Mouse (Mus musculus): Measurements from ENCODE around the gene Rbms1. TPM values are rescaled to one million over a fixed set of nuclear protein-coding genes. Genes with fewer than 3 reads are reported as not detected.

The Rbms1 gene
- polyA plus RNA-seq, 1 experiment from 2014 or later, result 47.8 TPM

- no peak overlapping the region for H3K4me2 ChIP-seq
- no peaks in the 10 kb centered on the region for H3K9me3 ChIP-seq (replicated peaks)
- no peak overlapping the region for H3K27ac ChIP-seq (replicated peaks)
- no peak for ATAC-seq (ENCODE audit: insufficient read depth)
- 65% methylated on average over 5 of the region's 5 CpGs for WGBS (ENCODE audit: insufficient replicate concordance)
- H3K9ac ChIP-seq, result no peak overlapping the region
- no peaks in the 10 kb centered on the region for H3K27me3 ChIP-seq
- peaks cover 12% of the 10 kb centered on the region; the same call in 1 of the 2 replicates for H3K4me1 ChIP-seq (replicated peaks)
- no peak overlapping the region for H3K4me3 ChIP-seq (replicated peaks)
- H3K36me3 ChIP-seq (replicated peaks), result no peaks in the 10 kb centered on the region
Measured at GRCm38 (mm10) chr2:60827152-60827428, 135.9 kb downstream of the Rbms1 start.

- Histone ChIP-seq H3K4me3 (replicated peaks) (no peak overlapping the region), H3K4me1 (replicated peaks) (peaks cover 14% of the 10 kb centered on the region; the same call in 1 of the 2 replicates), H3K9ac (no peak overlapping the region), H3K27ac (replicated peaks) (no peak overlapping the region), H3K36me3 (replicated peaks) (no peaks in the 10 kb centered on the region), H3K27me3 (no peaks in the 10 kb centered on the region), H3K4me2 (no peak overlapping the region), H3K9me3 (replicated peaks) (no peaks in the 10 kb centered on the region)
- ATAC-seq (ENCODE audit: insufficient read depth), result no peak
- 76% methylated on average over 11 of the region's 11 CpGs for WGBS (ENCODE audit: insufficient replicate concordance)
Measured at GRCm38 (mm10) chr2:60826406-60827151, 136.4 kb downstream of the Rbms1 start.

GRCm38 (mm10) chr2:60825690-60826089, 137.3 kb downstream of the Rbms1 start:
- Histone ChIP-seq H3K9ac (no peak overlapping the region), H3K4me2 (no peak overlapping the region), H3K4me3 (replicated peaks) (no peak overlapping the region), H3K27me3 (no peaks in the 10 kb centered on the region), H3K4me1 (replicated peaks) (peaks cover 13% of the 10 kb centered on the region; the same call in 1 of the 2 replicates), H3K36me3 (replicated peaks) (no peaks in the 10 kb centered on the region), H3K9me3 (replicated peaks) (no peaks in the 10 kb centered on the region), H3K27ac (replicated peaks) (no peak overlapping the region)
- 72% methylated on average over 4 of the region's 4 CpGs for WGBS (ENCODE audit: insufficient replicate concordance)
- no peak for ATAC-seq (ENCODE audit: insufficient read depth)

- WGBS (ENCODE audit: insufficient replicate concordance), result 64% methylated on average over 3 of the region's 3 CpGs
- Histone ChIP-seq H3K9ac (no peak overlapping the region), H3K27me3 (no peaks in the 10 kb centered on the region), H3K4me1 (replicated peaks) (peaks cover 7% of the 10 kb centered on the region; the same call in 1 of the 2 replicates), H3K4me3 (replicated peaks) (no peak overlapping the region), H3K27ac (replicated peaks) (no peak overlapping the region), H3K9me3 (replicated peaks) (no peaks in the 10 kb centered on the region), H3K4me2 (no peak overlapping the region), H3K36me3 (replicated peaks) (no peaks in the 10 kb centered on the region)
- no peak for ATAC-seq (ENCODE audit: insufficient read depth)
Measured at GRCm38 (mm10) chr2:60821635-60822034, 141.4 kb downstream of the Rbms1 start.

- Histone ChIP-seq H3K9me3 (replicated peaks) (no peaks in the 10 kb centered on the region), H3K9ac (no peak overlapping the region), H3K4me2 (no peak overlapping the region), H3K27me3 (no peaks in the 10 kb centered on the region), H3K27ac (replicated peaks) (no peak overlapping the region), H3K36me3 (replicated peaks) (no peaks in the 10 kb centered on the region), H3K4me1 (replicated peaks) (peaks cover 9% of the 10 kb centered on the region; the same call in 1 of the 2 replicates), H3K4me3 (replicated peaks) (no peak overlapping the region)
- no peak for ATAC-seq (ENCODE audit: insufficient read depth)
- 43% methylated on average over 2 of the region's 2 CpGs for WGBS (ENCODE audit: insufficient replicate concordance)
Measured at GRCm38 (mm10) chr2:60818632-60819031, 144.4 kb downstream of the Rbms1 start.

- Histone ChIP-seq H3K4me2 (no peak overlapping the region), H3K27me3 (no peaks in the 10 kb centered on the region), H3K36me3 (replicated peaks) (no peaks in the 10 kb centered on the region), H3K27ac (replicated peaks) (no peak overlapping the region), H3K9me3 (replicated peaks) (no peaks in the 10 kb centered on the region), H3K9ac (no peak overlapping the region), H3K4me1 (replicated peaks) (0 out of 2 replicates have a peak, but pooled peaks cover 2% of the 10 kb centered on the region), H3K4me3 (replicated peaks) (no peak overlapping the region)
- no peak for ATAC-seq (ENCODE audit: insufficient read depth)
- 37% methylated on average over 2 of the region's 2 CpGs for WGBS (ENCODE audit: insufficient replicate concordance)
Measured at GRCm38 (mm10) chr2:60816307-60816706, 146.7 kb downstream of the Rbms1 start.

- no peak overlapping the region for H3K9ac ChIP-seq
- no peak for ATAC-seq (ENCODE audit: insufficient read depth)
- no peak overlapping the region for H3K4me2 ChIP-seq
- peaks cover 8% of the 10 kb centered on the region; the same call in 1 of the 2 replicates for H3K4me1 ChIP-seq (replicated peaks)
- H3K27ac ChIP-seq (replicated peaks), result no peak overlapping the region
- H3K9me3 ChIP-seq (replicated peaks), result no peaks in the 10 kb centered on the region
- H3K27me3 ChIP-seq, result no peaks in the 10 kb centered on the region
- no peaks in the 10 kb centered on the region for H3K36me3 ChIP-seq (replicated peaks)
- H3K4me3 ChIP-seq (replicated peaks), result no peak overlapping the region
- WGBS (ENCODE audit: insufficient replicate concordance), result 68% methylated on average over 6 of the region's 6 CpGs
Measured at GRCm38 (mm10) chr2:60814788-60815187, 148.2 kb downstream of the Rbms1 start.

GRCm38 (mm10) chr2:60812949-60813348, 150.0 kb downstream of the Rbms1 start:
- no peak for ATAC-seq (ENCODE audit: insufficient read depth)
- Histone ChIP-seq H3K9ac (no peak overlapping the region), H3K9me3 (replicated peaks) (no peaks in the 10 kb centered on the region), H3K27me3 (no peaks in the 10 kb centered on the region), H3K36me3 (replicated peaks) (no peaks in the 10 kb centered on the region), H3K4me1 (replicated peaks) (peaks cover 22% of the 10 kb centered on the region), H3K4me2 (no peak overlapping the region), H3K4me3 (replicated peaks) (no peak overlapping the region), H3K27ac (replicated peaks) (no peak overlapping the region)
- WGBS (ENCODE audit: insufficient replicate concordance), result 78% methylated on average over 12 of the region's 12 CpGs

- Histone ChIP-seq H3K4me3 (replicated peaks) (no peak overlapping the region), H3K9me3 (replicated peaks) (no peaks in the 10 kb centered on the region), H3K27ac (replicated peaks) (peak overlapping the region; percentile 39; the same call in 1 of the 2 replicates), H3K4me2 (no peak overlapping the region), H3K9ac (no peak overlapping the region), H3K4me1 (replicated peaks) (peaks cover 30% of the 10 kb centered on the region), H3K27me3 (no peaks in the 10 kb centered on the region), H3K36me3 (replicated peaks) (no peaks in the 10 kb centered on the region)
- ATAC-seq (ENCODE audit: insufficient read depth), result peak; percentile 37; the same call in 1 of the 2 replicates
Measured at GRCm38 (mm10) chr2:60810617-60811016, 152.4 kb downstream of the Rbms1 start.

GRCm38 (mm10) chr2:60809441-60809921, 153.5 kb downstream of the Rbms1 start:
- Histone ChIP-seq H3K4me2 (no peak overlapping the region), H3K9me3 (replicated peaks) (no peaks in the 10 kb centered on the region), H3K27me3 (no peaks in the 10 kb centered on the region), H3K9ac (no peak overlapping the region), H3K4me3 (replicated peaks) (no peak overlapping the region), H3K4me1 (replicated peaks) (peaks cover 39% of the 10 kb centered on the region), H3K36me3 (replicated peaks) (no peaks in the 10 kb centered on the region), H3K27ac (replicated peaks) (peak overlapping the region; percentile 6; the same call in 1 of the 2 replicates)
- 61% methylated on average over 7 of the region's 7 CpGs for WGBS (ENCODE audit: insufficient replicate concordance)
- ATAC-seq (ENCODE audit: insufficient read depth), result 0 out of 2 replicates have a peak, but pooled peaks have one; percentile 13

- H3K4me3 ChIP-seq (replicated peaks), result no peak overlapping the region
- ATAC-seq (ENCODE audit: insufficient read depth), result peak; percentile 35; the same call in 1 of the 2 replicates
- H3K27me3 ChIP-seq, result no peaks in the 10 kb centered on the region
- H3K9me3 ChIP-seq (replicated peaks), result no peaks in the 10 kb centered on the region
- no peaks in the 10 kb centered on the region for H3K36me3 ChIP-seq (replicated peaks)
- no peak overlapping the region for H3K4me2 ChIP-seq
- H3K27ac ChIP-seq (replicated peaks), result peak overlapping the region; percentile 6; the same call in 1 of the 2 replicates
- no peak overlapping the region for H3K9ac ChIP-seq
- peaks cover 41% of the 10 kb centered on the region for H3K4me1 ChIP-seq (replicated peaks)
- 58% methylated on average over 6 of the region's 6 CpGs for WGBS (ENCODE audit: insufficient replicate concordance)
Measured at GRCm38 (mm10) chr2:60808822-60809221, 154.2 kb downstream of the Rbms1 start.
